Mouse (Mus musculus): Measurements from ENCODE around the gene Pdzd2.
"Not testable (repeated sequence)": the region's sequence is repeated elsewhere in the genome, so short reads cannot be mapped to it uniquely, and the experiment has no call there.

Pdzd2 gene

DNA sequence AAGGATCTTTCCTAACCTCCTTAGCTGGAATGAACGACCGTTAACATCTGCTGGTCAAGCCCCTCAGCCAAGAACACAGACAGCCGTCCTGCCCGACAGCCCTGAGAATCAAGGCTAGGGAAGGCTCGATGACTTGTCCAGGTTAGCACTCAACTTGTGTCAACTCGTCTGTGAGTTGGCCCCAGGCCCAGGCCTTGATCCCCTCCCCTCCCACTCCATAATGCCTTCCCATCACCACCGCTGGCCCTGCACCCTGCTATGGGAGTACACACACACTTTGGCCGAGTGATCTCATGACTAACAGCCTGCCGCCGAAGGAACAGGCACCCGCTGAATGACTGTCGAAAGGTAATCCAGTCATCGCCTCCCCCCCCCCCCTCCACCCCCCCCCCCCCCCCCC, 355.0 kb downstream of the Pdzd2 start:
- in situ Hi-C loops (cut with MboI, MseI): no loop called here

DNA sequence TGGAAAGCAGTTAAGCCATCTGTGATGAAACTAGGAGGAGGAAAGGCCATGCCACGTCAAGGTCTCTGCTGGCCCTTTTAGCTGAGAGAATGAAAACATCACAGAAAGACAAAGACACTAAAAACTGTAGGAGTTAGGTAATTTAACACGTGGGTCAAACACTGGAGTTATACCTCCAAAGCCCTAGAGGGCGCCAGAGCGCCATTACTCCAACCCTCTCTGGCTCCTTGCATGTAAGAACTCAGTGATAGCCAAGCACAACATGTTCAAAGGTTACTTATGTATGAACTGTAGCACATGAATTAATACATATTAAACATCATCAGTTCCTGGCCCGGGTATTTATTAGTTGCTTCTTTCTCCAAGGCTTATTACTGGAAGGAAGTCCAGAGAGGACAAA, 359.2 kb downstream of the Pdzd2 start:
- in situ Hi-C loops (cut with MboI, MseI): no loop called here

DNA sequence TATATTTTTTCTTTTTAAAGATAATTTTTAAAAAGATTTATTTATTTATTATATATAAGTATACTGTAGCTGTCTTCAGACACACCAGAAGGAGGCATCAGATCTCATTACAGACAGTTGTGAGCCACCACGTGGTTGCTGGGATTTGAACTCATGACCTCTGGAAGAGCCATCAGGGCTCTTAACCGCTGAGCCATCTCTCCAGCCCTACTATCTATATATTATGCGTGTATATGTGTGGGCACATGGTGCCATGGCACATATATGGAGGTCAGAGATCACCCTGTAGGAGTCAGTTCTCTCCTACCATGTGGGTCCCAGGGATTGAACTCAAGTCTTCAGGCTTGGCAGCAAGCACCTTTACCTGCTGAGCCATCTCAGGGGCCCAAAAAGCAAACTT, 359.7 kb downstream of the Pdzd2 start:
- in situ Hi-C loops (cut with MboI, MseI): no loop called here

DNA sequence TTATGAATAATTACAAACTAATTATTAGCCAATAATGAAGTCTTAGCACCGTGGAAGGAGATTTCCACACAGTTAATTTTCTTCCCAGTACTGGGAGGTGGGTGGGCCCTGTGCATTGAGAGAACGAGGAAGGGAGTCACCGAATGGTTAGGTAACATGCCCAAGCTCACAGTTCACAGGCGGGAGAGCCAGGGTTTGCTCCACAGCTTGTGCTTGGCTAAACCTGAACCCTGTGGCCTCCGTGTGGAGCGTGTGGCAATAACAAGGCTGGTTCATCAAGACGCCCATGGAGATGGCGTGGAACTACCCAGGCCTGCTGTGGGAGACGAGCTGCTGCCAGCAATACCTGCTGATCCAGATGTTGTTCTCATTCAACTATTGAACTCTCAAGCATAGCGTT, 361.9 kb downstream of the Pdzd2 start:
- in situ Hi-C loops (cut with MboI, MseI): no loop called here

DNA sequence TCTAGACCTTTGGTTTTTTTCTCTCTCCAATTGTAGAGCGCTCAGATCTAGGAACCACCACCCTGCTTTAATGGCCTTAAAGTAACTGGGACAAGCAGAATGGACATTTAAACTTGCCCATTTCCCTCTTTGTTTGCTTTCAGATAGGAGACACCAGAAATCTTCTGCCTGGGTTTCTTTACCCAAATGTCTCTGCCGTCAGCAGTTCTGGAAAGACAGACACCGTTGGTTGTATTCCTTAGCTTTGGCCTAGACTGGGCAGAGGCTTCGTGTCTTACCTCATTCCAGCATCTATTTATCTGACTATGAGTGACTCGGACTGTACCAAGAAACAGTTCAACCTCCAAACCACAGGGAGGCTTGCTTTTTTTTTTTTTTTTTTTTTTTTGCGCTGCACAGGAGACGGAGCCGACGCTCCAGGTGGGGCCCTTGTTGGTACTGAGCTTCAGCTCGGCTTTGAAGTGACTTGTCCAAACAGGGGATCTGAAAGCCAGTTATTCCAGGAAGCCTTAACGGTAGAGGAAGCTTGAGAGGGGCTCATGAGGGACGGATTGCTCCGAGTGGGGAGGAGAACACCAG, 363.1 kb downstream of the Pdzd2 start:
- in situ Hi-C loops (cut with MboI, MseI): no loop called here

DNA sequence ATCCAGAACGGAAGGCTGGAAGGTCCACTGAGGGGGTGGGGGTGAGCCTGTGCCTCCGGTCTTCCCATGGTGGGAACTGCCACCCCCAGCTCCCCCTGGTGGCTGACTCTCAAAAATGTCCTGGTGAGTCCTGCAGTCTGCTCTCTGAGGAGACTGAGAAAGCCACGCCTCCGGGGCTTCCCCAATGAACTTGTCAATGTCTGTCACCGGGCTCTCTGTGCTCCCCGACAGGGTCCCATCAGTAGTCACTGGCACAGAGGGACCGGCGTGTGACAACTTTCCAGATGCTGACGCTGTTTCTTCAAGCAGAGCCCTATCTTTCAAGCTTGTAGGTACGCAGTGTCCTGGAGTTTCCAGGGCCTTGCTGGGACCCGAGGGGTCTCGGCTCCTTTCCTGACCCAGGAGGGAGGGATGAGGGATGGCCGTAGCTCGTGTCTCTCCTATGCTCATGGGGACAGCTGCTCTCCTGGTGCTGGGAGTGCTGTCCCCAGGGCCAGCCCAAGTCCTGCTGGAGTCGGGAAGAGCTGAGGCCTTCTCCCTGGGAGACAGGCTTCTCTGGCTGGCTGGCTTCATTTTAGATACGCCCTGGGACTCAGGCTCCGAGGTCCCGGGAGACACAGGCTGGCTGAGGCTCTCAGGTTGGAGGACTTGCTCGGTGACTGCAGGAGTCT, 363.9 kb downstream of the Pdzd2 start:
- in situ Hi-C loops (cut with MboI, MseI): no loop called here

DNA sequence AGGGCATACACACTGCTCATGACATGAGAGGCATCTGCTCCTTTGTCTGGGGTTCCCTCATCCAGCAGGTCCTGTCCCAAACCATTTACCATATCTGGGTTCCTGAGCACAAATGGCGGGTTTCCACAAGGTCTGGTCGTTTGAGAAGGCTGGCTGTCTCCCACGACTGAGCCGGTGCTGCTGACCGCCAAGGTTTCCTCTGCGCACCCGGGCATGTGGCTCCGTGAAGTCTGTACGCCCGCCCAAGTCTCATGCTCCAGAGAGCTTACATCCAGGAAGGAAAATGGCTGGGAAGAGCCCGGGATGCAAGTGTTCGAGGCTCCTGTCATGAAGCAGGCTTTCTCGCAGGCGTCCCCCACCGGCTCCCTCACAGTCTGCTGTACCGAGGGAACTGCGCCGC, 364.8 kb downstream of the Pdzd2 start:
- in situ Hi-C loops (cut with MboI, MseI): loop anchor here (5.0 kb wide), 2 partner anchors 202 to 422 kb away; no protein-coding TSS in a partner anchor

DNA sequence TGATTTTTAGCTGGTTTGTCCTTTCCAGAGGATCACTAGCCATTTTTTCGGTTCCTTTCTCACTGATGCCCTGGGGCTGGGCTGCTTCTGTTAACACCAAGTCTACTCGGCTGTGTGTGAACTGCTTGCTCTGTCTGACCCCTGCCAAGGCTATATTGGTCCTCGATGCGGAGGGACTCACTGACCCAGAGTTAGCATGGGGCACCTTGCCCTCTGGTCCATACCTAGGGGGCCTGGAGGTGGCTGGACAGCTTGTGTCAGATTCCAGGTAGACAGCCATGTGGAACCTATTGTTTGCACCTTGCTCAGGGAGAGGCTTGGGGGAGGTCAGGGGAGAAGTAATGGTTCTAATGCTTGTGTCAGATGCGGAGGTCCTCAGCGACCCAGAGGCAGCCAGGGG, 365.8 kb downstream of the Pdzd2 start:
- in situ Hi-C loops (cut with MboI, MseI): loop anchor here (5.0 kb wide), 2 partner anchors 203 to 423 kb away; no protein-coding TSS in a partner anchor

DNA sequence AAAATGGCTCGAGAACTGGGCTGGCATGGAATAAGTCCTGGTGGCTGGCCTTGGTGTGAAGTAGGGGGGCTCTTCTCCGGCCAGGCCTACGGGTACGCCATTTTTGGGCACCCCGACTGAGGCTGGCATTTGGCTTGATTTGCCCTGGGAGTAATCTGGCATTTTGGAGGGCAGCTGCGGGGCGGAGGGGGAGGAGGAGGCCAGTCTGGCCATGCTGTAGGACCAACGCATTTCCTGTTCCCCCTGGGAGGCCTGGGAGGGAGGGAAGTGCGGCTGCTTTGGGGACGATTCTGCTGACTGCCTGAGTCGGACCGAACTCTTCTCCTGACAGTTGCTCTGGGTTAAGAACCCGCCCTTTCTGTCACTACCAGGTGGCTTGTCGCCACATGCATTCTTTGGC, 366.2 kb downstream of the Pdzd2 start:
- in situ Hi-C loops (cut with MboI, MseI): loop anchor here (5.0 kb wide), 2 partner anchors 204 to 424 kb away; no protein-coding TSS in a partner anchor

DNA sequence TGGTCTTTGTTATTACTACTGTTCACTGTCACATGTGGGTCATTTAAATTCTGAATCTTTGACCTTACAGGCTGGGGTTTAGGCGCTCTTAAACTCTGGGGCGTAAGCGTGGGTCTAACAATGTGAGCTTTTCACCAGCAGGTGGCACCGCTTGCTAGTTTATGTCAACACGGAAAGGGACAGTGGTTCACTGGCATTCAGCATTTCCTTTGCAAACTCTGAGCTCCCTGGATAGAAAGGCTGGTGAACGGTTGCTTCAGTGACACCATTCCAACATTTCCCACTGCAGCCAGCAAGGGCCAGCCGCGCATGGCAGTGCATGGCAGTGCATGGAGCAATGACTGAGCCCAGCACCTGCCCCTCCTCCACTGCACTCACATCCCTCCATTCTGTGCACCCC, 368.5 kb downstream of the Pdzd2 start:
- in situ Hi-C loops (cut with MboI, MseI): loop anchor here (5.0 kb wide), 2 partner anchors 206 to 426 kb away; no protein-coding TSS in a partner anchor

DNA sequence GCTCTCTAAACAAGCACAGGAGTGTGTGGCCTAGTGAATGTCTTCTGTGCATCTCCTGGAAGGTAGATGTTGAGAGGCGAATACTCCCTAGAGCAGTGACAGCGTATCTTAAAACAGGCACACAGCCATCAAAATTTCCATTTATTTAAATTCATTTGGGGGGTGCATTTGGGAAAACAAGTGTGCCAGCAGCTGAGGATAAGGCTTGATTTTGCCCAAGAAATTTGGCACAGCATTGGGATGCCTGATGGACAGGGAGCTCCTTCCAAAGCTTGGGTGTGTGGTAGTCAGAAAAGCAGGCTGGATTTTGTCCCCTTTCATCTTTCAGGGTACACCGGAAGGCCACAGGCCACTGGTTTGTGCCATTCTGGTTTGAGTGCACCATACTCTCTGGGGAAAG, 369.6 kb downstream of the Pdzd2 start:
- in situ Hi-C loops (cut with MboI, MseI): loop anchor here (5.0 kb wide), 2 partner anchors 207 to 427 kb away; no protein-coding TSS in a partner anchor

DNA sequence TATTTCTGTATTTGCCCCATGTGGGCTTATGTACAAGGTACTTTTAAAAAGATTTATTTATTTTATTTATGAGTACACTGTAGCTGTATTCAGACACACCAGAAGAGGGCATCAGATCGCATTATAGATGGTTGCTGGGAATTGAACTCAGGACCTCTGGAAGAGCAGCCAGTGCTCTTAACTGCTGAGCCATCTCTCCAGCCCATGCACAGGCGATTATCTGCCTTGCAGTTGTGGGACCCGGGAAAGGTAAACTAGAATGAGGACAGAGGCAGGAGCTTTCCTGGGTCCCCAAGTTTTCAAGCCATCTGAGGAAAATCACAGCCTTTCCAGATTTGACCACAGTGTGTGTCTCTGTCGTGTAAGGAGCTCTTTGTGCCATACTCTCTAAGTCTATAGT, 370.9 kb downstream of the Pdzd2 start:
- in situ Hi-C loops (cut with MboI, MseI): no loop called here

DNA sequence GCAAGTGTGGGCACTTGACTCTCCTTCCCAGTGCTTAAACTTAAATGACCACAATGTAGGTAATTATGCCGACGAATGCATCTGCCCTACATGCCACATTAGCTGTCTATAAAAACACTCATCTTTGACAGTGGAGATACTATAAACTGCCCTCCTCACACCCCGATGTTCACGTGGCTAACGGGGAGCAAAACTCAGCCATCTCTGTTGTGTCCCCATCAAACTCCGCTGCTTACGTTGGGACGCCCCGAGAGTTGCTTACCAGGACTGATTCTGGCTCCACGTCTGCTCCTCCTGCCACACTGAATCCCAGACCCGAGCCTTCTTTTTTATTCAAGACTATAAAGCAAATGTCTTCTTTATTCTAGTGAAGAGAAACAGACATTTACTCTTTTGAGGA, 371.4 kb downstream of the Pdzd2 start:
- in situ Hi-C loops (cut with MboI, MseI): no loop called here

DNA sequence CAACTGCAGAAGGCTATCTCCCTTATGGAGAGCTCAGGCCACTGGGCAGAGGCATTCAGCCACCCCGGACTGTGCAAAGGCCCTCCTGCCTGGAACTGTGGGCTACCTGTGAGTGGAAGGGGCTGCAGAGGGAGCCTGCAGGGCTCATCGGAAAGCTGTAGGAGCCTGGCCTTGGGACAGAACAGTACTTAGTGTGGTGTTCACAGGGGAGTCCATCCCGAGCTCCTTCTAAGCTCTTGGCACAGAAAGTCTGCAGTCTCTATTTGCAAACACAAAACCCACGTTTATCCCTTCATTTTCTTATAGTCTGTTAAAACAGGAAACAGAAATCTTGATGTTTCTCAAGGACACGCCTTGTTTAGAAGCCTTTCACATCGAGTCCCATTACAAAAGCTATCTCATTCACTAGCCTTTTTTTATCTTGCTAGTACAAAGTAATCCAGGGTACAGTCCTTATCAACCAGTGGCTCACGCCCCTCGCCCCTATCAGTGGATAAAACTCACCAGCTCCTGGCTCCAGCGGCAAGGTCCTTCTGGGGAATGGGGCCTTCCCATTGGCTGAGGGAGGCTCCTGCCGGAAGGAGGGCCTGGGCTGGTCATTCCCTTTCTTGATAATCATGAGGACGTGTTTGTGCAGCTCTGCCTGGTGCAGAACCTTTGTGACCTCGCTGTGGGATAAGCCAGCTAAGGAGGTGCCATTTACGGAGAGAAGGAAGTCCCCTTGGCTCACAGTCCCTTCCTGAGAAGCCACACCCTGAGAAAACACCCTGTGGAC, 372.2 kb downstream of the Pdzd2 start:
- in situ Hi-C loops (cut with MboI, MseI): no loop called here

DNA sequence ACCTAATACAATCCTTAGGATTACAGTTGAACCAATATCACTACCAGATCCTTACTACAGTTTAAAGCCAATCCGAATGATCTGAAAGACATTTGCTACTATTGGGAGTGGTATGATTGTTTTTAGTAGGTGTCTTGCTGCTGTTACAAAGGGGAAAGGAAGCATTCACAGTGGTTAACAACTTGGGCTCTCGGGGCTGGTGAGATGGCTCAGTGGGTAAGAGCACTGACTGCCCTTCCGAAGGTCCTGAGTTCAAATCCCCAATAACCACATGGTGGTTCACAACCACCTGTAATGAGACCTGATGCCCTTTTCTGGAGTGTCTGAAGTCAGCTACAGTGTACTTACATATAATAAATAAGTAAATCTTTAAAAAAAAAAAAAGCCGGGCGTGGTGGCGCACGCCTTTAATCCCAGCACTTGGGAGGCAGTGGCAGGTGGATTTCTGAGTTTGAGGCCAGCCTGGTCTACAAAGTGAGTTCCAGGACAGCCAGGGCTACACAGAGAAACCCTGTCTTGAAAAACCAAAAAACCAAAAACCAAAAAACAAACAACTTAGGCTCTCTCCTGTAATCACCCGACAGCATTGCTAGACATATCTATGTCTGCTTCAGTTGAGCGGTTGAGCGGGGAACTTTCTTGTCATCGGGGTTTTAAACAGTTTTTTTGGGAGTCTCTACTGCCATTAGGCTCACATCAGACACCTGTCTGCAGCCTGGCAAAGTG, 373.0 kb downstream of the Pdzd2 start:
- in situ Hi-C loops (cut with MboI, MseI): not testable (repeated sequence)

DNA sequence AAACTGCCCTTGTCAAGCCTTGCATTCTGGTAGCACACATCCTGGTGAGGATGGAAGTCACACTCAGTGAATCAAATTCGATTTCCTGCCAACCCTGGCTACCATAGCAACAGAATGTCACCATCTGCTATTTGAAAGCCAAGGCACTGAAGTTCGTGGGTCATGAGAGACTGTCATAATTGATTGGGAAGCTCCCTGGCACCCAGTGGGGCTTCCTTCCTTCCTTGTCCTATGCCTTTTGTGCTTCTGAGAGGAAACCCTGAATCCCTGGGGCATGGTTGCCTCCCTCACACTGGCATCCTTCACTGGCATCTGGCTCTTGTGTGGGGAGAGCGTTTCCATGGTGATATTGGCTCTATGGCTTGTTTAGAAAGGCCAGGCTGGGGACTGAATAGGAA, 373.7 kb downstream of the Pdzd2 start:
- in situ Hi-C loops (cut with MboI, MseI): no loop called here

DNA sequence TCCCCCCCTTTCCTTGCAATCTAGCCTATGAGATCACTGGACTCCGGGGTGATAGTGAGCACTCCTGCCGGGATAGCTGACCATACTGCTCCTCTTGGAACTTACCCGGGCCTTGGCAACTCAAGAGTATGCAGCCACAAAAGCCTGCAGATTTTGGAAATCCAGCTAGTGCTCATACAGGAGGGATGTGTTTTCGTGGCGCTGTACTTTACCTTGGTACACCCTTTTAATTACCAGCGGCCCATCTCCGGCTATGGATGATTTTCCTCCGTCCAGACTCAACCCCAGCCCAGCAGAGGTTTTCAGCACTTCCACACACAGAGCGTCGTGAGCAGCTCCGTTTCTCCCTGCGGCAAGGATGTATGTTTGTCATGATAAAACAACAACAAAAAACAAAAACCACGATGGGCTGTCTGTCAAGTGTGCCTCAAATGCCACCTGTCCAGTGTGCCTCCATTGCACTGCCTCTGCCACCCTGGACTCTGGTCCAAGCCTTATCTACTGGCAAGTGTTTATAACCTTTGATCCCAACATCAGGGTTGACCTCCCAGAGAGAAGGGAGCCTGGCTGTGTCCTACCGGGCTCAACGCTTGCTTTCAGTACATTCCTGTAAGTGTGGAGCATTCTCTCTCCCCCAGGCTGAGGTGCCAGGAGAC, 374.2 kb downstream of the Pdzd2 start:
- in situ Hi-C loops (cut with MboI, MseI): no loop called here

DNA sequence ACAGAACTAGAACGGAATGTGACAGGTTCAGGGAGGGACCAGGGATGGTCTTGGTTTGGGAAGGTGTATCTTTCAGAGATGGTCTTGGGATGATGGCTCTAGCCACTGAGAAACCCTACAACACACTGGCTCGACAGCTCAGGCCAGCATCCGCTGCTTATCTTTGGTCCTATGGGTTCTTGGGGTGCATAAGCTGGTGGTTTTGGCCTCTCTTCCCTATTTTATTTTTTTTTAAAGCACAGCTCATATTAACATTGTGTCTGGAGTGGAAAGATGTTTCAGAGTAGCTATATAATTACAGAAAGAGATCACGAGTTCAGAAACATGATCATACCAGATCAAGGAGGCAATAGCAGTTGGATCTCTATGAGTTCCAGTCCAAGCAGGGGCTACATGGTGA, 375.6 kb downstream of the Pdzd2 start:
- in situ Hi-C loops (cut with MboI, MseI): no loop called here

DNA sequence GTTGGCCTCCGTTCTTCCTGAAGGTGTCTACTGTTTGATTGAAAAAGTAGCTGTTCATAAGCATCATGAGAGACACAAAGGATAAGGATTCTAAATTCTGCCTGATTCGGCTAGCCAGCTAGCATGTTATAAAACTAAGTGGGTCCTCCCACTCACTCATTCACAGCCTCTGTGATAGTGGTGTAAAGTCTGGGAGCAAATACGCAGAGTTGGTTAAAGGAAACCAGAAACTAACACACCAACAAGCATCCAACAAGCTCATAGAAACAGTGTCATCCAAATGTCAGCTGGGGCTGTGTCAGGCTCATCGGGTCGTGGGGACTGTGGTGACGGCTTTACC, 377.1 kb downstream of the Pdzd2 start:
- in situ Hi-C loops (cut with MboI, MseI): no loop called here

DNA sequence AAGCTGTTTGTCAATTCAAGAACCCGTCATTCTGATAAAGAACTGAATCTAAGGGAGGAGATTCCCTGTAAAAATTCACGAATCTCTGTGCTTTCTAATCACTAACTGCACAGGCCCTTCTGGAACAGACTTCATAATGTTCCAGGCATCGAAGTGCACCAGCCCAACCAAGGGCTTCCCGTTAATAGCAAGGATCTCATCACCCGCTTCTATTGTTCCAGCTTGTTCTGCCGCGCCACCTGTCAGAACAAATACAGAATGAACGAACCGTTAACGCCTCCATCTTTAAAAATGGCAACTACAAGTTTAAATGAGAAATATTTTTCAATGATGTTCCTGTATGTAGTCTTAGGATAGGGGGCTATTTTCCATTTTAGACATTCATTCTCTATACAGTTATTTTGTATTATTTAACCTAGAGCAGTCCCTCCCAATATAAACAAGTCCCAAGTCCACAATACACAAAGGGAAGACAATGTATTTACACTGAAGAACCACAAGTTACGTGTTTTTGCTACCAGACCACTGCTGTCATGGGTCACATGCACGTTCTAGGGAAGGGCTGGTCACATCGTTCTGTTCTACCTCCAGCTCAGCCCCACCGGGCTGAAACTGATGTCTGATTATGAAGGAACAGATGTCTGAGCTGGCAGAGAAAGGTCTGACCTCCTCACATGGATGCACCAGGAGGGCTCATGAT, 377.6 kb downstream of the Pdzd2 start:
- in situ Hi-C loops (cut with MboI, MseI): no loop called here

Measured in T-helper 1 cell (primary cell).